Mouse (Mus musculus) limb, embryonic 13.5 days (tissue): ENCODE measurements around the gene Maf. TPM values are rescaled to one million over a fixed set of nuclear protein-coding genes. Genes with fewer than 3 reads are reported as not detected.

Experiments used
- ATAC-seq: fragments of 200-750 bp; cut with Nextera tagmentation; 2 replicates; pipeline ENCODE4 v1.8.0; 2017; ENCODE audit warnings: low read depth, moderate number of reproducible peaks, moderate TSS enrichment; ENCODE audit not compliant: low FRiP score
- H3K27ac ChIP-seq: fragments of 300-500 bp; sonication (generic); 2 replicates; pipeline ENCODE4 v1.5.1; 2015; ENCODE audit warnings: inconsistent platforms, mild to moderate bottlenecking, moderate library complexity
- H3K27me3 ChIP-seq: fragments of 300-500 bp; sonication (generic); 2 replicates; pipeline ENCODE4 v1.6.1; 2015; ENCODE audit warnings: mild to moderate bottlenecking, inconsistent platforms
- H3K36me3 ChIP-seq: fragments of 300-500 bp; sonication (generic); 2 replicates; pipeline ENCODE4 v1.6.1; 2015; ENCODE audit warnings: inconsistent platforms, mild to moderate bottlenecking, moderate library complexity
- H3K4me1 ChIP-seq: fragments of 300-500 bp; sonication (generic); 2 replicates; pipeline ENCODE4 v1.6.1; 2015; ENCODE audit warnings: inconsistent platforms
- H3K4me2 ChIP-seq: fragments of 300-500 bp; sonication (generic); replicated peaks from 2 replicates; pipeline ENCODE4 v1.6.1; 2015; ENCODE audit warnings: inconsistent platforms, mild to moderate bottlenecking, moderate library complexity
- H3K4me3 ChIP-seq: fragments of 300-500 bp; sonication (generic); 2 replicates; pipeline ENCODE4 v1.5.1; 2015; ENCODE audit warnings: moderate library complexity, mild to moderate bottlenecking, inconsistent platforms
- H3K9ac ChIP-seq: fragments of 300-500 bp; sonication (generic); 2 replicates; pipeline ENCODE4 v1.6.1; 2015; ENCODE audit warnings: mild to moderate bottlenecking, inconsistent platforms
- H3K9me3 ChIP-seq: fragments of 300-500 bp; sonication (generic); 2 replicates; pipeline ENCODE4 v1.6.1; 2016; ENCODE audit warnings: inconsistent platforms
- WGBS: fragments of 180-500 bp; shearing (Covaris S2); methylation state at CpG from one replicate; pipeline ENCODE4 v1.1.7; 2015; 5-methylcytosine and 5-hydroxymethylcytosine counted together
- polyA plus RNA-seq: library from polyadenylated mRNA; unstranded; fragments of >200 nt; fragmentation: Nextera tagmentation; extraction: Ambion mirVana; gene quantifications from 2 replicates; pipeline ENCODE4 v1.2.1, GENCODE M21; 2015

The Maf gene
- polyA plus RNA-seq, 1 experiment from 2014 or later, result 8.1 TPM

DNA sequence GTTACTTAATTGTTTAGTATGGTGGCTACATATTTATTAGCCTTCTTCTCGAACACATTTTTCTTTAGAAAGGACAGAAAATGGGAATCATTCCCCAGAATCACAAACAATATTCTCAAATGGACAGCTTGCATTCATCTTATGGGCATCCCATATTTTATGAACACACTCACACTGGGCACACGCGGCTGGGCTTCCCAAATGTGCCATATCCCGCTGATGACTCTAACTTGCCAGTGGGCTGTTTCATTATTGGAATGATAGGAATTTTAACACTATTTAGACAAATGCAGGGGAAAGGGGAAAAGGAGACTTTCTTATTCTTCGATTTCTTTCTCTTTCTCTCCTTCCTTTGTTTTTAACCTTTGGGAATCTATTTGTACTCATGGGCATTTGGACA is 6.6 kb downstream of the Maf start:
- Histone ChIP-seq H3K27me3 (peaks cover 19% of the 10 kb centered on the region; the same call in 1 of the 2 replicates), H3K9ac (no peak overlapping the region), H3K9me3 (no peaks in the 10 kb centered on the region), H3K4me1 (peaks cover 38% of the 10 kb centered on the region), H3K4me2 (no peak overlapping the region), H3K27ac (no peak overlapping the region), H3K36me3 (no peaks in the 10 kb centered on the region), H3K4me3 (no peak overlapping the region)
- no peak for ATAC-seq
- 74% methylated on average over 5 of the region's 5 CpGs for WGBS

- no peak overlapping the region for H3K9ac ChIP-seq
- peaks cover 17% of the 10 kb centered on the region; the same call in 1 of the 2 replicates for H3K27me3 ChIP-seq
- H3K27ac ChIP-seq, result no peak overlapping the region
- H3K9me3 ChIP-seq, result no peaks in the 10 kb centered on the region
- no peaks in the 10 kb centered on the region for H3K36me3 ChIP-seq
- 39% methylated on average over 5 of the region's 5 CpGs for WGBS
- H3K4me3 ChIP-seq, result no peak overlapping the region
- H3K4me2 ChIP-seq, result no peak overlapping the region
- ATAC-seq, result no peak
- peaks cover 32% of the 10 kb centered on the region for H3K4me1 ChIP-seq
Measured at GRCm38 (mm10) chr8:115699151-115699550, 8.4 kb downstream of the Maf start.

DNA sequence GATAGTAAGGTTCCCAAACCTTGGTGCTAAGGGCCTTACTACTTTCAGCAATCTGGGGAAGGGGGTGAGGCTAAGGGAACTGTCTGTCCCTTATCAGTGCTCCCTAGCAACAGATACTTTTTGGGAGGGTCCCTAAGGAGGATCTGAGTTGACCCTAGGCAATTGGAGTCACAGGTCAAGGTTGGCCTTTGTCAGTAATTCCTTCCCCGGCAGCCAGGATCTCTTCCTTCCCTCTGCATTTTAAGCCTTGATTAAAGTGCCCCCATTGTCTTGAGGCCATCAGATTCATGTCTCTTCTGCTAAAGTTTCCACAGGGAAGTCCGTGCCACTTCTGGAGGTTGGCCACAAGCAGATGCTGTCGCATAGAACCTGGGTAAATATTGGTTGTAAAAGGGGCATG is 10.2 kb downstream of the Maf start:
- Histone ChIP-seq H3K9me3 (no peaks in the 10 kb centered on the region), H3K9ac (no peak overlapping the region), H3K36me3 (peaks cover 6% of the 10 kb centered on the region; the same call in 1 of the 2 replicates), H3K4me2 (no peak overlapping the region), H3K4me3 (no peak overlapping the region), H3K27ac (no peak overlapping the region), H3K27me3 (peaks cover 22% of the 10 kb centered on the region), H3K4me1 (peaks cover 32% of the 10 kb centered on the region)
- 70% methylated on average over 3 of the region's 3 CpGs for WGBS
- ATAC-seq, result no peak; the same call in 1 of the 2 replicates

- H3K4me1 ChIP-seq, result peaks cover 29% of the 10 kb centered on the region
- H3K27ac ChIP-seq, result no peak overlapping the region
- H3K9me3 ChIP-seq, result no peaks in the 10 kb centered on the region
- no peak; the same call in 1 of the 2 replicates for ATAC-seq
- H3K9ac ChIP-seq, result no peak overlapping the region
- peaks cover 22% of the 10 kb centered on the region for H3K27me3 ChIP-seq
- peaks cover 6% of the 10 kb centered on the region; the same call in 1 of the 2 replicates for H3K36me3 ChIP-seq
- no peak overlapping the region for H3K4me2 ChIP-seq
- 77% methylated on average over 4 of the region's 4 CpGs for WGBS
- H3K4me3 ChIP-seq, result no peak overlapping the region
Measured at GRCm38 (mm10) chr8:115696661-115697060, 10.9 kb downstream of the Maf start.

GRCm38 (mm10) chr8:115687349-115687748 is 20.2 kb downstream of the Maf start:
- Histone ChIP-seq H3K9ac (no peak overlapping the region), H3K27ac (no peak overlapping the region), H3K4me3 (no peak overlapping the region), H3K9me3 (no peaks in the 10 kb centered on the region), H3K4me2 (no peak overlapping the region), H3K36me3 (no peaks in the 10 kb centered on the region), H3K4me1 (peaks cover 15% of the 10 kb centered on the region), H3K27me3 (peaks cover 31% of the 10 kb centered on the region)
- WGBS, result 78% methylated on average over 9 of the region's 9 CpGs
- ATAC-seq, result no peak

GRCm38 (mm10) chr8:115683309-115683708 is 24.3 kb downstream of the Maf start:
- H3K9me3 ChIP-seq, result no peaks in the 10 kb centered on the region
- H3K4me2 ChIP-seq, result no peak overlapping the region
- H3K27ac ChIP-seq, result no peak overlapping the region
- peaks cover 22% of the 10 kb centered on the region for H3K27me3 ChIP-seq
- no peak overlapping the region for H3K9ac ChIP-seq
- H3K4me3 ChIP-seq, result no peak overlapping the region
- no peaks in the 10 kb centered on the region for H3K36me3 ChIP-seq
- no peak for ATAC-seq
- WGBS, result 79% methylated on average over 7 of the region's 7 CpGs
- H3K4me1 ChIP-seq, result peaks cover 14% of the 10 kb centered on the region

GRCm38 (mm10) chr8:115679539-115679938 is 28.1 kb downstream of the Maf start:
- Histone ChIP-seq H3K9ac (no peak overlapping the region), H3K9me3 (no peaks in the 10 kb centered on the region), H3K4me2 (no peak overlapping the region), H3K27ac (no peak overlapping the region), H3K4me3 (no peak overlapping the region), H3K27me3 (peaks cover 12% of the 10 kb centered on the region; the same call in 1 of the 2 replicates), H3K4me1 (peaks cover 4% of the 10 kb centered on the region; the same call in 1 of the 2 replicates), H3K36me3 (no peaks in the 10 kb centered on the region)
- ATAC-seq, result no peak
- 37% methylated on average over 7 of the region's 7 CpGs for WGBS

DNA sequence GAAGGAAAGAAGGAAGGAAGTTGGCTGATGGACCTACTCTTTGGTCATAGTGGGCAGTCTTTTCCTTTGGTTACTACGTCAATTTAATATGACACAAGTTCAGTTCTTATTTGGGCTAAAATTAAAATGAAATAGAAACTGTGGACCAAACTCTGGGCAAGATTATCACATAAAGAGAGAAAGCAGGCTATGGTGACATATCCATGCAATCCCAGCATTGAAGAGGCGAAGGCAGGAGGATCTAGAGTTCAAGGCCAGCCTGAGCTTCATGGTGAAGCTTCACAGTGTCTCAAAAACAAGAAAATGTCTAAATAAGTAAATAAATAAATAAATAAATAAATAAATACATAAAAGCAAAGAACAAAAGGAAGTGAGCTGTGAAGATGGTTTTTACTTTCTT is 42.7 kb downstream of the Maf start:
- 95% methylated on average over 2 of the region's 2 CpGs for WGBS

DNA sequence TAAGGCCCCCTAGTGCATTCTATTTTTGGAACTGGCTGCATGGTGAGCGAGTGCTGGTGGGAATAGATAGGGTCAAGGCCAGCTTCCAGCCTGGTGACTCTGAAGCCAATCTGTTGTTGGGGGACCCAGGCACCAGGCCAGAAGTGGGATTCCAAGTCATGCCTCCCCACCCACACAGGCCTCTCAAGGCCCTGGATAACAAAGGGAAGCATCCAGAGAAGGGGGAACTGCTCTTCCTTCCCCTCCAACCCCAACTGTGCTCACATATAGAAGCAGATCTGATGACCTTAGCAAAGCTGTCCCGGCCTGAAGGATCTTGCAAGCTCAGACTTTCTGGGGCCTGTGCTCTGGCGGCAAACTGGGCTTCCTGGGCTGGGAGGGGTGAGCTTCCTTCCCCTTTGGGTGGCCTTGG is 57.5 kb downstream of the Maf start:
- H3K4me2 ChIP-seq, result no peak overlapping the region
- H3K27ac ChIP-seq, result no peak overlapping the region
- H3K9ac ChIP-seq, result no peak overlapping the region
- no peak overlapping the region for H3K4me3 ChIP-seq
- WGBS, result 89% methylated on average over 3 of the region's 3 CpGs
- H3K4me1 ChIP-seq, result no peaks in the 10 kb centered on the region
- no peaks in the 10 kb centered on the region; the same call in 1 of the 2 replicates for H3K9me3 ChIP-seq
- no peaks in the 10 kb centered on the region for H3K27me3 ChIP-seq
- H3K36me3 ChIP-seq, result no peaks in the 10 kb centered on the region
- no peak; the same call in 1 of the 2 replicates for ATAC-seq

More for the DNA sequence above, 42.7 kb downstream of the Maf start:
- no peaks in the 10 kb centered on the region for H3K36me3 ChIP-seq
- no peak overlapping the region for H3K27ac ChIP-seq
- H3K9ac ChIP-seq, result no peak overlapping the region
- H3K9me3 ChIP-seq, result no peaks in the 10 kb centered on the region
- no peak for ATAC-seq
- H3K4me2 ChIP-seq, result no peak overlapping the region
- H3K4me3 ChIP-seq, result no peak overlapping the region
- peaks cover 3% of the 10 kb centered on the region; the same call in 1 of the 2 replicates for H3K27me3 ChIP-seq
- H3K4me1 ChIP-seq, result peaks cover 5% of the 10 kb centered on the region; the same call in 1 of the 2 replicates

GRCm38 (mm10) chr8:115645139-115645538 is 62.5 kb downstream of the Maf start:
- H3K4me1 ChIP-seq, result no peaks in the 10 kb centered on the region
- no peaks in the 10 kb centered on the region for H3K27me3 ChIP-seq
- no peak overlapping the region for H3K9ac ChIP-seq
- no peak overlapping the region for H3K27ac ChIP-seq
- no peaks in the 10 kb centered on the region; the same call in 1 of the 2 replicates for H3K9me3 ChIP-seq
- H3K36me3 ChIP-seq, result no peaks in the 10 kb centered on the region
- ATAC-seq, result no peak
- H3K4me3 ChIP-seq, result no peak overlapping the region
- no peak overlapping the region for H3K4me2 ChIP-seq
- WGBS, result 84% methylated on average over 1 of the region's 1 CpGs

DNA sequence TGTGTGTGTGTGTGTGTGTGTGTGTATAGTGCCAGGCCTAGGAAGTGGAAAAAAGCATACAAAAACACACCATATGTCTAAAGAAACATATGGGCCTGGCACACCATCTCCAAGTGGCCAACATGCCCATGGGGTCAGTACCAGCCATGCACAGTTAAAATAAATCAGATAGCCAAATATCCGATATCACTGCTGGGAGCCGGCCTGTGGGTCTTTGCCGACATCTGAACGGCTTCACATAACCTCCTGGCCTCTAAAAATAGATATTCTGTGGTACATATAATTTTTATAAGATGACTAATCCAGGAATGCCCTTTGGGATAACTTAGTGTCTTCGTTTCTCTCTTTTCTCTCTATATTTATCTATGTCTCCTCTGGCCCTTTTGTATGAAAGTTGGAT is 65.7 kb downstream of the Maf start:
- 92% methylated on average over 5 of the region's 5 CpGs for WGBS
- H3K27ac ChIP-seq, result no peak overlapping the region
- H3K4me3 ChIP-seq, result no peak overlapping the region
- no peak overlapping the region for H3K9ac ChIP-seq
- H3K4me1 ChIP-seq, result no peaks in the 10 kb centered on the region
- H3K27me3 ChIP-seq, result no peaks in the 10 kb centered on the region
- no peaks in the 10 kb centered on the region for H3K36me3 ChIP-seq
- ATAC-seq, result no peak
- no peak overlapping the region for H3K4me2 ChIP-seq
- H3K9me3 ChIP-seq, result no peaks in the 10 kb centered on the region

GRCm38 (mm10) chr8:115639951-115640350 is 67.6 kb downstream of the Maf start:
- H3K4me2 ChIP-seq, result no peak overlapping the region
- no peaks in the 10 kb centered on the region for H3K27me3 ChIP-seq
- no peaks in the 10 kb centered on the region for H3K36me3 ChIP-seq
- no peak overlapping the region for H3K9ac ChIP-seq
- H3K27ac ChIP-seq, result no peak overlapping the region
- WGBS, result 67% methylated on average over 5 of the region's 5 CpGs
- H3K9me3 ChIP-seq, result no peaks in the 10 kb centered on the region
- no peak for ATAC-seq
- no peaks in the 10 kb centered on the region for H3K4me1 ChIP-seq
- H3K4me3 ChIP-seq, result no peak overlapping the region

GRCm38 (mm10) chr8:115636751-115637150 is 70.8 kb downstream of the Maf start:
- no peak for ATAC-seq
- Histone ChIP-seq H3K4me2 (no peak overlapping the region), H3K36me3 (no peaks in the 10 kb centered on the region), H3K27ac (no peak overlapping the region), H3K9ac (no peak overlapping the region), H3K27me3 (no peaks in the 10 kb centered on the region), H3K4me3 (no peak overlapping the region), H3K9me3 (no peaks in the 10 kb centered on the region), H3K4me1 (no peaks in the 10 kb centered on the region)
- 76% methylated on average over 6 of the region's 6 CpGs for WGBS
